Mouse (Mus musculus) testis, adult 2 months (tissue): ENCODE measurements around the gene Efna3. TPM values are rescaled to one million over a fixed set of nuclear protein-coding genes. Genes with fewer than 3 reads are reported as not detected.
A peak's percentile ranks its signal among the peaks of the same experiment; 100 is the strongest.

Source experiments
- H3K27ac ChIP-seq: fragments of 200-500 bp; 2 replicates; pipeline ENCODE4 v1.5.1; 2012; ENCODE audit warnings: low read depth, low read length; ENCODE audit not compliant: control insufficient read depth, insufficient read depth
- H3K27me3 ChIP-seq: fragments of 200-500 bp; 2 replicates; pipeline ENCODE4 v1.6.1; 2012; ENCODE audit warnings: mild to moderate bottlenecking, low read length, moderate library complexity; ENCODE audit not compliant: control insufficient read depth, insufficient read depth
- H3K36me3 ChIP-seq: fragments of 200-500 bp; 2 replicates; pipeline ENCODE4 v1.6.1; 2012; ENCODE audit warnings: mild to moderate bottlenecking, low read length; ENCODE audit not compliant: control insufficient read depth, insufficient read depth
- H3K4me1 ChIP-seq: fragments of 200-500 bp; 2 replicates; pipeline ENCODE4 v1.6.1; 2012; ENCODE audit warnings: low read length; ENCODE audit not compliant: control insufficient read depth, insufficient read depth
- H3K4me3 ChIP-seq: fragments of 200-500 bp; 2 replicates; pipeline ENCODE4 v1.5.1; 2012; ENCODE audit warnings: low read depth, mild to moderate bottlenecking, low read length, moderate library complexity, mixed read lengths; ENCODE audit not compliant: control insufficient read depth
- CTCF ChIP-seq: fragments of 200-500 bp; IDR thresholded peaks from 2 replicates; pipeline ENCODE4 v1.5.1; 2012; ENCODE audit warnings: low read depth, mild to moderate bottlenecking, inconsistent platforms, low read length, moderate library complexity; ENCODE audit not compliant: control insufficient read depth, insufficient read depth, insufficient replicate concordance
- POLR2A ChIP-seq: fragments of 200-500 bp; IDR thresholded peaks from 2 replicates; pipeline ENCODE4 v1.6.1; 2012; ENCODE audit warnings: low read depth, mild to moderate bottlenecking, inconsistent platforms, low read length, moderate library complexity; ENCODE audit not compliant: control insufficient read depth
- polyA plus RNA-seq: library from polyadenylated mRNA; depleted of rRNA; stranded (reverse); fragments of >200 nt; gene quantifications from 2 replicates; pipeline ENCODE4 v1.2.3, GENCODE M21; 2012; rRNA removed

Gene Efna3
- polyA plus RNA-seq, 1 experiment = 9.9 TPM

DNA sequence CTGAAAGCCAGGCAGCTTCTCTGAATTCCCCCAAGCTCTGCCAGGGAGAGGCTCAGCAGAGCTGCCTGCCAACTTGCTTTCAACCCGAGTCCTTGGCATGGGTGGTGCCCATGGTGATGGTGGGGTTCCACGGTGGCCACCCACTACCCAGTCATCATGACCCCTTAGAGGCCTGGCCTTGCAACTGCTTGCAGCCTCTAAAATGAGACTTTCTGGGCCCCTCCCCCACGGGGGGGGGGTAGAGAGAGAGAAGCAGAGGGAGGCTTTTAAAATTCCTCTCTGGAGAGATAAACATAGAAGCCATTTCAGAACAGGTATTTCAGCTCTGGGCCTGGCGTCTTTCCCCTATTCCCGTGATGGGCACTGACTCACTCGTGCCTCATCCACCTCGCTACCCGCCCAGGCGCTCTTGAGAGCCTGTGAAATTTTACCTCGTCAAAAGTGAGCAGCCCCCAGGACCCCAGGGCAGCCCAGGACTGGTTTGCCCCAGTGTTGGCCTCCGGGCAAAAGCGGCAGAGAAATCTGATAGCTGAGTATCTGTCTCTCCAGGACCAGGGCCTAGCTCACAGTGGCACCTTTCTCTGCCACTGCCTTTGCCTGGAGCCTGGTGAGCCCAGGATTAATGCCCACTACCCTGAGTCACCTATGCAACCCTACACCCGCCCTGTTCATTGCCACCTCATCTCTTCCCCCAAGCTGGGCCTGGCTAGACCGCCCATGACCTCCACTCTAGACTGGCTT lies 45.3 kb downstream of the Efna3 start:
- Histone ChIP-seq H3K27me3 (no peaks in the 10 kb centered on the region), H3K27ac (no peak overlapping the region), H3K4me3 (no peak overlapping the region), H3K36me3 (no peaks in the 10 kb centered on the region), H3K4me1 (no peaks in the 10 kb centered on the region; the same call in 1 of the 2 replicates)
- no peak for TF ChIP-seq CTCF
- no peak for TF ChIP-seq POLR2A

DNA sequence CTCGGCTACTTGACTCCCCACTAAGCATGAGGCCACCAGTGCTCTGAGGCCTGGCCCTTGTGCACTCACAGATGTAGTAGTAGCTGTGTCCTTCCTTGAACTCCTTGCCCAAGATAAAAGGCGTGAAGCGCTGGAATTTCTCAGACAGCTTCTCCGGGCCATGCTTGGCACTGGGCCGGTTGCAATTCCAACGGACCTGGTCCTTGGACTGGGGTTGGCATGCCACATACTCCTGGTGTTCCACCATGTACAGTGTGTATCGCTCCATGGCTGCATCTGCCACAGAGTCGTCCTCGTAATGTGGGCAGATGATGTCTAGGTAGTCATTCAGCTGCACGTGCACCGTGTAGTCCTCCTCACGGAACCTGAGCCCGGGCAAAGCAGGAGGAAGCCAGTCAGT lies 46.7 kb downstream of the Efna3 start:
- Histone ChIP-seq H3K4me3 (no peak overlapping the region), H3K27ac (no peak overlapping the region), H3K27me3 (no peaks in the 10 kb centered on the region), H3K4me1 (peaks cover under 1% of the 10 kb centered on the region), H3K36me3 (no peaks in the 10 kb centered on the region)
- TF ChIP-seq CTCF (no peak), POLR2A (no peak)

DNA sequence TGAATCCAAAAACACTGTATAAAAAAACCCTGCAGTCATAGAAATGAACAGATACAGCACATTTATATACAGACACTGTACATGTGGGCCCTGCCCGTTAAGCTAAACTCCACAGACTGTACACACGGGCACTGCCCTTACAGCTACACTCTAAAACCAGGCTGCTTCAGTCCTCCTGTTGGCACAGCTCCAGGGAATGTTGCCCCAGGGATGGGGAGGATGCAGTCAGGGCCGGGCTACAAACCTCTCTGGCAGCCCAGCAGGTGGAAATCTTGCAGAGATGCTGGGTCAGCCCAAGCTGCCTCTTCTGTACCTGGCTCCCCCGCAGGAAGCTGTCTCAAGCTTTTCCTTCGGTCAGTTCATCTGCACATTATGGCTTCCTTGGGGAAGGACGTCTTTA lies 51.0 kb downstream of the Efna3 start:
- H3K27ac ChIP-seq = no peak overlapping the region
- no peak overlapping the region for H3K4me3 ChIP-seq
- H3K36me3 ChIP-seq = no peaks in the 10 kb centered on the region
- no peaks in the 10 kb centered on the region for H3K27me3 ChIP-seq
- no peak for TF ChIP-seq CTCF
- no peak for TF ChIP-seq POLR2A
- peaks cover 11% of the 10 kb centered on the region for H3K4me1 ChIP-seq

DNA sequence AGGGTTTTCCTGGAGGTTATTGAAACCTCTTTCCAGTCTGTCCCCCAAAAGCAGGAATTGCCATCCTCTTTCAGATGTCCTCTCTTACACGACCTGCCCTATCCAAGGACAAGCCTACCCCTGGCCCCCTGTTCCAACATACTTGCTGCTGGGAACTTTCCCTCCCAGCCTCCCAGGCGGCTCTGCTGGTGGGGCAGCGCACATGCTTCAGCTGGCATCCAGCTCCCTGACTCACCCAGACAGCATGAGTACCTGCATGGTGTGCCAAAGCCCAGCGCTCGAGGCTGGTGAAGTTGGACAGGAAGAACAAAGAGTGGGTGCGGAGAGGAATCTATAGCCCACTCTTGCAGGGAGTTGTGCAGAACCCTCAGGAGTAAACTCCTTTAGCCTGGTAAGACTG lies 51.9 kb downstream of the Efna3 start:
- Histone ChIP-seq H3K27ac (no peak overlapping the region), H3K4me3 (no peak overlapping the region), H3K36me3 (no peaks in the 10 kb centered on the region), H3K27me3 (no peaks in the 10 kb centered on the region), H3K4me1 (peaks cover 15% of the 10 kb centered on the region)
- TF ChIP-seq CTCF (no peak), POLR2A (no peak)

DNA sequence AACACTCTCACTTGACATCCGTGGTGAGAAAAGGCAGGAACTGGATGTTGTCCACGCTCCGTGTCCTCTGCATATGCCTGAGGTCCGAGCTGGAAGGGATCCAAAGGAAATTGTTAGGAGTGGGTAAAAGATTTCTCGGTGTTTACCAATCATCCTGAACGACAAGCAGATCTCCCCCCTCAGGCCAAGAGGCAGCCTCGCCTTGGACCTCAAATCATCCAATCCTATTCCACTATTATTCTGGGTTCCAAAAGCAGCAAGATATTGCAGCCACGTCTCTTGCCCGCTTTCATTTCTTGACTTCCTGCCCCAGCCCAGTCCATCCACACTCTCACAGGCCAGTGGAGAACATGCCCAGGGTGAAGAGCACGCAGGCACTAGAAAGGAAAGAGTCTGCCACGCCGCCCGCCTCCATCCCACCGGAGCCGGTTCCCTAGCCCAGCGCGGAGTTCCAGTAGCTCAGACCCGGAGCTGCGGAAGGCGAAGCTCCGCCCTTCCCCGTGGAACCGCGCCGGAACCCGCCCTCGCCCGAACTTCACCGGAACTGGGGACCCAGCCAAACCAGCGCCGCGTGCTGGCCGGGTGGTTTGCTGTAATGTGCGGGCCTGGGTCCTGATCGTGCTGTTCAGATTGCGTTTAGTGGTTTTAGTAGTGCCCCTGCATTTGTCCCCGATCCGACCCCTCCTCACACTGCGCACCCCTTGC lies 52.6 kb downstream of the Efna3 start, which contains the start of gene Slc50a1:
Slc50a1 (minus strand) TSS at position 520 of the 705 bp plus-strand sequence.
- Histone ChIP-seq H3K36me3 (no peaks in the 10 kb centered on the region), H3K27ac (no peak within 1 kb of the TSS), H3K4me1 (peaks cover 15% of the 10 kb centered on the region)

DNA sequence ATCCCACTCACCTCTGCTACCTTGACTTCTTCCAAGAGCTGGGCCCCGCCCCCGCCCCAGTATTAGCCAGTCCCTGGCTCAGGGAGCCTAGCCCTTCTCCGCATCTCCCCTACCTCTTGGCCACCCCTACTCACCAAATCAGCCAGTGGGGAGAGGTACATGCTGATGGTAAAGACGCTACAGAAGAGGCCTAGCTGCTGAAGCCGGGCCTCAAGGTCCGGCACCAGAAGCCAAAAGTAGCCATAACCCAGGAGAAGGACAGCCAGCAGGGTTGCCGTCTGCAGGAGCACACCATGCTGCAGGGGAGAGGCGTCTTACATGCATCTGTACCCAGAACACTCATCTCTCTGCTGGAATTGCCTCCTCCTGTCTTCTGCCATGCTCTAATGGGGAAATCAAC lies 53.8 kb downstream of the Efna3 start:
- H3K27me3 ChIP-seq = no peaks in the 10 kb centered on the region
- no peak overlapping the region for H3K4me3 ChIP-seq
- H3K27ac ChIP-seq = no peak overlapping the region
- no peaks in the 10 kb centered on the region for H3K36me3 ChIP-seq
- no peak for TF ChIP-seq POLR2A
- no peak for TF ChIP-seq CTCF
- H3K4me1 ChIP-seq = peaks cover 15% of the 10 kb centered on the region

More for the DNA sequence above, 52.6 kb downstream of the Efna3 start, which contains the start of gene Slc50a1:
- peak within 1 kb of the TSS; percentile 60 for H3K4me3 ChIP-seq
- peak; percentile 20; the same call in 1 of the 2 replicates for TF ChIP-seq POLR2A
- no peak for TF ChIP-seq CTCF
- H3K27me3 ChIP-seq = no peaks in the 10 kb centered on the region

DNA sequence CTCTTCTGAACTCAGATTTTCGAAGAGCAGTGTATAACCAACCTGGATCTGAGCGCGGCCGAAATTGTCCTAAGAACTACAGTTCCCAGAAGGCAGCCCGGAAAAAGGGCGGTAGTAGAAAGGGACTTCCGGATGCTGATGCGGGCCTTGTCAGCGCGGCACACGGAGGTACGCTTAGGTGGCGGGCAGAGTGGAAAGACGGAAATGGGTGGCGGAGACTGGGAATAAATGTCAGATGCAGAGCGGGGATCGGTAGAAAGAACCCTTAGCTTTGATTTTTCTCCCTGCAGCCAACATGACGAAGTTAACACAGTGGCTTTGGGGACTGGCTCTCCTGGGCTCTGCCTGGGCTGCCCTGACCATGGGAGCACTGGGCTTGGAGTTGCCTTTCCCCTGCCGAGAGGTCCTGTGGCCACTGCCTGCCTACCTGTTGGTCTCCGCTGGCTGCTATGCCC lies 56.3 kb downstream of the Efna3 start:
- H3K27me3 ChIP-seq = no peaks in the 10 kb centered on the region
- H3K36me3 ChIP-seq = no peaks in the 10 kb centered on the region
- TF ChIP-seq CTCF (no peak), POLR2A (peak; percentile 92)
- peak overlapping the region; percentile 88 for H3K4me3 ChIP-seq
- peaks cover 15% of the 10 kb centered on the region for H3K4me1 ChIP-seq
- H3K27ac ChIP-seq = peak overlapping the region; percentile 55

Other genes starting within 250 kb of the Efna3 start
- gene Rusc1, start 229.7 kb downstream of the Efna3 start, polyA plus RNA-seq = 7.3 and 9.0 TPM in 2 replicates
- gene Gm43738, start 221.9 kb downstream of the Efna3 start, polyA plus RNA-seq = not detected in 2 replicates
- gene Fdps, start 221.0 kb downstream of the Efna3 start, polyA plus RNA-seq = 109 and 114 TPM in 2 replicates
- not detected in 2 replicates for gene Pklr, start 186.8 kb downstream of the Efna3 start, polyA plus RNA-seq
- 1.7 and 2.2 TPM in 2 replicates for gene Hcn3, start 162.8 kb downstream of the Efna3 start, polyA plus RNA-seq
- 48.3 and 50.6 TPM in 2 replicates for gene Clk2, start 158.2 kb downstream of the Efna3 start, polyA plus RNA-seq
- gene Scamp3, start 145.5 kb downstream of the Efna3 start, polyA plus RNA-seq = 70.9 and 73.0 TPM in 2 replicates
- gene Fam189b, start 139.8 kb downstream of the Efna3 start, polyA plus RNA-seq = 5.7 and 7.1 TPM in 2 replicates
- 17.4 and 19.9 TPM in 2 replicates for gene Gba, start 120.0 kb downstream of the Efna3 start, polyA plus RNA-seq
- 66.6 and 73.2 TPM in 2 replicates for gene Thbs3, start 107.8 kb downstream of the Efna3 start, polyA plus RNA-seq
- gene Mtx1, start 95.9 kb downstream of the Efna3 start, polyA plus RNA-seq = 482 and 525 TPM in 2 replicates
- 35.1 and 38.3 TPM in 2 replicates for gene Muc1, start 93.9 kb downstream of the Efna3 start, polyA plus RNA-seq
- 30.7 and 43.7 TPM in 2 replicates for gene Krtcap2, start 77.0 kb downstream of the Efna3 start, polyA plus RNA-seq
- gene Trim46, start 76.7 kb downstream of the Efna3 start, polyA plus RNA-seq = 27.7 and 27.9 TPM in 2 replicates
- 42.2 and 53.9 TPM in 2 replicates for gene Dpm3, start 63.6 kb downstream of the Efna3 start, polyA plus RNA-seq
- gene Slc50a1, start 52.4 kb downstream of the Efna3 start, polyA plus RNA-seq = 9.7 and 12.7 TPM in 2 replicates
- 1.1 and 1.7 TPM in 2 replicates for gene Efna1, start 41.8 kb downstream of the Efna3 start, polyA plus RNA-seq
- 1.1 and 1.6 TPM in 2 replicates for gene Efna4, start 15.1 kb upstream of the Efna3 start, polyA plus RNA-seq
- 39.7 and 51.1 TPM in 2 replicates for gene Adam15, start 27.0 kb upstream of the Efna3 start, polyA plus RNA-seq
- 108 and 110 TPM in 2 replicates for gene Dcst2, start 39.0 kb upstream of the Efna3 start, polyA plus RNA-seq
- 74.5 and 81.0 TPM in 2 replicates for gene Dcst1, start 42.3 kb upstream of the Efna3 start, polyA plus RNA-seq
- 4.4 and 5.9 TPM in 2 replicates for gene Zbtb7b, start 71.8 kb upstream of the Efna3 start, polyA plus RNA-seq
- not detected in 2 replicates for gene Lenep, start 79.8 kb upstream of the Efna3 start, polyA plus RNA-seq
- gene Flad1, start 88.9 kb upstream of the Efna3 start, polyA plus RNA-seq = 67.6 and 71.8 TPM in 2 replicates
- 14.7 and 16.5 TPM in 2 replicates for gene Cks1b, start 95.4 kb upstream of the Efna3 start, polyA plus RNA-seq
- gene Shc1, start 95.5 kb upstream of the Efna3 start, polyA plus RNA-seq = 15.7 and 17.3 TPM in 2 replicates
- gene Pygo2, start 107.2 kb upstream of the Efna3 start, polyA plus RNA-seq = 18.1 and 19.6 TPM in 2 replicates
- 8.2 and 9.9 TPM in 2 replicates for gene Pbxip1, start 113.7 kb upstream of the Efna3 start, polyA plus RNA-seq
- gene Pmvk, start 131.6 kb upstream of the Efna3 start, polyA plus RNA-seq = 21.0 and 23.1 TPM in 2 replicates
- 1.7 and 2.3 TPM in 2 replicates for gene Kcnn3, start 197.2 kb upstream of the Efna3 start, polyA plus RNA-seq